ENCODE assay signal across 12 mouse cellular contexts in the genomic region with DNA sequence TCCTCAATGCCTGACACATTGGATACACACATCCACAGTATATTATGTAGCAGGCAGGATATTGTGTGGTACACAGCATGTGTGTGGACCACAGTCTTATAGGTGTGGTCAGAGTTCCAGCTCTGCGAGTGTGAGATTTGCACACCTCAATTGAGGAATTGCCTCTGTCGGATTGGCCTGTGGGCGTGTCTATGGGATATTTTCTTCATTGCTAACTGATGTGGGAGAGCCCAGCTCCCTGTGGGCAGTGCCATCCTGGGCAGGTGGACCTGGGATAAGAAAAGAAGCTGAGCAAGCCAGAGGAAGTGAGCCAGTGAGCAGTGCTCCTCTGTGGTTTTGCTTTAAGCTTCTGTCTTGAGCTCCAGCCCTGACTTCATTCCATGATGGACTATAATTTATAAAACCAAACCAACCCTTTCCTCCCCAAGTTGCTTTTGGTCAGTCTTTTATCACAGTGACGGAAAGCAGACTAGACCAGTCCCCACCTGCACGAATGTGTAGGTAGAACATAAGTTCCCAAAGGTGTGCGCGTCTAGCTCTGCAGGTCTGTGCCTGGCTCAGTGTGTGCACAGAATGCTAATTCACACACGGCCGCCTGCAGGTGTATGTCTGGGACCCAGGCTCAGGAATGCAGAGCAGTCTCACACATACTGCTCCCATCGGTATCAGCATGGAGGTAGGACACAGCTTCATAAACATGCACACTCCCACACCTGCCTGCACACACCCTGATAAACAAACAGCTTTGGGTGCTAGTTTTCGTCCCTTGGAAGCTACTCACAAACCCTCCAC. TPM values are rescaled to one million over a fixed set of nuclear protein-coding genes. Genes with fewer than 3 reads are reported as not detected.
DNase-seq lines count a peak whose midpoint lies in the region; ATAC-seq and TF ChIP-seq lines count a peak whose summit lies in the region.
"Had no signal": no experiment of that assay in that cellular context is flagged by ENCODE, and none has a peak within 500 bp of the region (broad histone marks: within the 10 kb centered on the region; RNA-seq: fewer than 3 reads in every experiment).

No protein-coding gene starts in this region.

- TF ChIP-seq RAD21 in CH12.LX (IDR thresholded peaks at IDR 0.05; ENCODE audit: low read depth, low read length) = no peak

- no peak for TF ChIP-seq CTCF in CH12.LX (conservative IDR thresholded peaks at IDR 0.05 in 1 of 2, IDR thresholded peaks at IDR 0.05 in 1 of 2; ENCODE audit: low read depth in 2 of 2, low read length in 2 of 2)
- TF ChIP-seq CTCF in kidney, postnatal 0 days (IDR thresholded peaks at IDR 0.05; ENCODE audit: low read depth) = no peak

- in situ Hi-C loops in CH12.LX (cut with MboI; ENCODE audit: low pct_ligation_motif_present, low pct_unique_long_range_greater_than_20kb, low sequenced_read_pairs) = no loop called here

- peak; percentile 87 for DNase-seq in heart, adult 11 months
- DNase-seq in heart, postnatal 25 days (ENCODE audit: low spot score) = no peak
- DNase-seq in liver, embryonic 11.5 days (ENCODE audit: low spot score) = no peak
- DNase-seq in liver = no peak
- no peak for DNase-seq in CH12.LX (ENCODE audit: extremely low read depth)
- DNase-seq in kidney, postnatal 0 days (ENCODE audit: low spot score) = no peak
- no peak for DNase-seq in adrenal gland, postnatal 14 days
- DNase-seq: cerebellum, adult 2 months had no signal

- peak overlapping the region; percentile 16; the same call in 1 of the 2 replicates for H3K4me2 ChIP-seq in liver, embryonic 11.5 days
- H3K4me2 ChIP-seq in CH12.LX (ENCODE audit: insufficient read depth, low read depth, poor library complexity, severe bottlenecking) = no peak overlapping the region
- no peak overlapping the region for H3K4me2 ChIP-seq in kidney, postnatal 0 days (ENCODE audit: low read length)
- H3K4me2 ChIP-seq: heart, embryonic 12.5 days; limb, embryonic 15.5 days had no signal

- H3K4me3 ChIP-seq in liver, embryonic 11.5 days (ENCODE audit: low read depth, low read length) = no peak overlapping the region
- no peak overlapping the region for H3K4me3 ChIP-seq in CH12.LX (replicated peaks in 1 of 3; ENCODE audit: low read depth in 2 of 3, low read length in 2 of 3, poor library complexity in 1 of 3)
- no peak overlapping the region for H3K4me3 ChIP-seq in kidney, postnatal 0 days (replicated peaks; ENCODE audit: low read depth, low read length)
- H3K4me3 ChIP-seq: erythroblast, embryonic 14.5 days; heart, embryonic 12.5 days; limb, embryonic 15.5 days had no signal

- H3K9me3 ChIP-seq in liver, embryonic 11.5 days (ENCODE audit: control insufficient read depth, low read length) = no peaks in the 10 kb centered on the region
- no peaks in the 10 kb centered on the region for H3K9me3 ChIP-seq in CH12.LX (replicated peaks; ENCODE audit: low read length)
- no peaks in the 10 kb centered on the region for H3K9me3 ChIP-seq in kidney, postnatal 0 days (replicated peaks; ENCODE audit: low read length)
- H3K9me3 ChIP-seq: heart, embryonic 12.5 days; limb, embryonic 15.5 days had no signal

- H3K27ac ChIP-seq in liver, embryonic 11.5 days (ENCODE audit: low read depth, low read length) = 0 out of 2 replicates have a peak overlapping the region, but pooled peaks have one; percentile 3
- 0 out of 2 replicates have a peak overlapping the region, but pooled peaks have one; percentile 18 for H3K27ac ChIP-seq in CH12.LX (ENCODE audit: insufficient read depth, low read depth)
- H3K27ac ChIP-seq in kidney, postnatal 0 days = peak overlapping the region; percentile 47
- H3K27ac ChIP-seq: limb, embryonic 15.5 days had no signal

- no peak for ATAC-seq in liver, embryonic 11.5 days (replicated peaks; ENCODE audit: low FRiP score)
- no peak; the same call in 1 of the 2 replicates for ATAC-seq in kidney, postnatal 0 days (replicated peaks; ENCODE audit: low FRiP score, low read depth)
- ATAC-seq in monocyte, adult 5-6 weeks (replicated peaks; ENCODE audit: insufficient number of reproducible peaks, low FRiP score, low TSS enrichment, poor library complexity, severe bottlenecking) = no peak

- peaks cover 30% of the 10 kb centered on the region for H3K79me2 ChIP-seq in CH12.LX (replicated peaks; ENCODE audit: control insufficient read depth, extremely low read depth, insufficient read depth, poor library complexity, severe bottlenecking)

- H3K36me3 ChIP-seq in liver, embryonic 11.5 days (ENCODE audit: control insufficient read depth, insufficient read depth, low read length) = peaks cover 10% of the 10 kb centered on the region; the same call in 1 of the 2 replicates
- H3K36me3 ChIP-seq in CH12.LX (replicated peaks in 1 of 2; ENCODE audit: control insufficient read depth in 1 of 2, insufficient read depth in 1 of 2, low read length in 1 of 2) = peaks cover 26 to 63% of the 10 kb centered on the region in 2 experiments
- H3K36me3 ChIP-seq in kidney, postnatal 0 days (ENCODE audit: insufficient read depth, low read length) = peaks cover 24% of the 10 kb centered on the region

- 78% methylated on average over 11 of the region's 11 CpGs for WGBS in liver, embryonic 11.5 days
- 64% methylated on average over 11 of the region's 11 CpGs for WGBS in kidney, postnatal 0 days

- no peaks in the 10 kb centered on the region for H3K27me3 ChIP-seq in liver, embryonic 11.5 days (replicated peaks; ENCODE audit: control insufficient read depth, insufficient read depth, low read length)
- no peaks in the 10 kb centered on the region for H3K27me3 ChIP-seq in CH12.LX (replicated peaks)
- H3K27me3 ChIP-seq in kidney, postnatal 0 days (ENCODE audit: insufficient read depth, low read length) = no peaks in the 10 kb centered on the region
- H3K27me3 ChIP-seq: heart, embryonic 12.5 days; limb, embryonic 15.5 days had no signal

- peaks cover 32% of the 10 kb centered on the region for H3K4me1 ChIP-seq in liver, embryonic 11.5 days (replicated peaks; ENCODE audit: control insufficient read depth, insufficient read depth, low read length)
- peaks cover 27 to 53% of the 10 kb centered on the region in 2 experiments for H3K4me1 ChIP-seq in CH12.LX (ENCODE audit: control insufficient read depth in 1 of 2, insufficient read depth in 2 of 2)
- H3K4me1 ChIP-seq in kidney, postnatal 0 days (replicated peaks; ENCODE audit: insufficient read depth, low read length) = peaks cover 33% of the 10 kb centered on the region

- H3K9ac ChIP-seq in liver, embryonic 11.5 days (ENCODE audit: low read depth, low read length) = no peak overlapping the region
- no peak overlapping the region for H3K9ac ChIP-seq in CH12.LX (ENCODE audit: insufficient read depth, low read depth)
- no peak overlapping the region for H3K9ac ChIP-seq in kidney, postnatal 0 days (ENCODE audit: low read depth, low read length)
- H3K9ac ChIP-seq: heart, embryonic 12.5 days; limb, embryonic 15.5 days had no signal

- no peak for TF ChIP-seq POLR2A in CH12.LX (IDR thresholded peaks at IDR 0.05; ENCODE audit: low read depth, low read length)

- dilution Hi-C loops in CH12.LX (cut with MboI; ENCODE audit: extremely low pct_ligation_motif_present, extremely low pct_unique_long_range_greater_than_20kb, low sequenced_read_pairs) = no loop called here

- intact Hi-C loops in heart, postnatal 25 days (cut with DNase I) = loop anchor here (5.0 kb wide), 1 partner anchor 43 kb away; no protein-coding TSS in a partner anchor

- no peak for TF ChIP-seq EP300 in CH12.LX (IDR thresholded peaks at IDR 0.05; ENCODE audit: low read length)

RNA-seq across cellular contexts. Expression of gene Pkn1, which starts 4.4 kb away (rescaled TPM):
- total RNA-seq in heart, postnatal 25 days (2021) = 10 to 100 TPM; 58.6 to 58.8 TPM
- polyA plus RNA-seq in liver, embryonic 11.5 days (2014; fragmentation: Nextera tagmentation; extraction: Ambion mirVana) = 23.3 and 24.3 TPM in 2 replicates
- total RNA-seq in CH12.LX (2012; rRNA removed) (44.6 and 47.8 TPM in 2 replicates), CH12.LX (2014; rRNA removed) (28.1 and 33.5 TPM in 2 replicates)
- 58.8 and 60.3 TPM in 2 replicates for polyA plus RNA-seq in CH12.LX (2012; ENCODE audit: insufficient read length, low read depth)
- 31.0 and 33.2 TPM in 2 replicates for polyA plus RNA-seq in kidney, postnatal 0 days (2015; fragmentation: Nextera tagmentation; extraction: Ambion mirVana)
- 125 and 151 TPM in 2 replicates for total RNA-seq in adrenal gland, postnatal 14 days (2021)
- total RNA-seq in monocyte, adult 5-6 weeks (2017) = 159 to 217 TPM (median 178 TPM) in 3 replicates

RNA-seq across cellular contexts. Expression of gene Ddx39, which starts 20.4 kb away (rescaled TPM):
- total RNA-seq in heart, postnatal 25 days (2021) = 10 to 100 TPM; 20.0 to 21.6 TPM
- polyA plus RNA-seq in liver, embryonic 11.5 days (2014; fragmentation: Nextera tagmentation; extraction: Ambion mirVana) = 375 and 420 TPM in 2 replicates
- 194 and 278 TPM in 2 replicates for total RNA-seq in CH12.LX (2012; rRNA removed)
- total RNA-seq in CH12.LX (2014; rRNA removed) = 339 and 372 TPM in 2 replicates
- polyA plus RNA-seq in CH12.LX (2012; ENCODE audit: insufficient read length, low read depth) = 231 and 232 TPM in 2 replicates
- 110 and 128 TPM in 2 replicates for polyA plus RNA-seq in kidney, postnatal 0 days (2015; fragmentation: Nextera tagmentation; extraction: Ambion mirVana)
- 31.2 and 32.9 TPM in 2 replicates for total RNA-seq in adrenal gland, postnatal 14 days (2021)
- total RNA-seq in monocyte, adult 5-6 weeks (2017) = 51.8 to 77.1 TPM (median 60.3 TPM) in 3 replicates

RNA-seq across cellular contexts. Expression of gene Ptger1, which starts 28.1 kb away (rescaled TPM):
- under 1 TPM; 0.25 to 0.34 TPM for total RNA-seq in heart, postnatal 25 days (2021)
- 0.49 and 0.53 TPM in 2 replicates for polyA plus RNA-seq in liver, embryonic 11.5 days (2014; fragmentation: Nextera tagmentation; extraction: Ambion mirVana)
- total RNA-seq in CH12.LX (2012; rRNA removed) (3.3 and 4.0 TPM in 2 replicates), CH12.LX (2014; rRNA removed) (not detected in 2 replicates)
- polyA plus RNA-seq in CH12.LX (2012; ENCODE audit: insufficient read length, low read depth) = 2.6 and 7.6 TPM in 2 replicates
- 9.4 and 9.8 TPM in 2 replicates for polyA plus RNA-seq in kidney, postnatal 0 days (2015; fragmentation: Nextera tagmentation; extraction: Ambion mirVana)
- total RNA-seq in adrenal gland, postnatal 14 days (2021) = 0.98 and 1.4 TPM in 2 replicates
- total RNA-seq in monocyte, adult 5-6 weeks (2017) = 3.8 to 7.5 TPM (median 5.5 TPM) in 3 replicates

RNA-seq across cellular contexts. Expression of gene Gipc1, which starts 42.1 kb away (rescaled TPM):
- total RNA-seq in heart, postnatal 25 days (2021) = 10 to 100 TPM; 27.3 to 29.9 TPM
- 113 and 114 TPM in 2 replicates for polyA plus RNA-seq in liver, embryonic 11.5 days (2014; fragmentation: Nextera tagmentation; extraction: Ambion mirVana)
- total RNA-seq in CH12.LX (2012; rRNA removed) (21.2 and 25.8 TPM in 2 replicates), CH12.LX (2014; rRNA removed) (21.0 and 24.4 TPM in 2 replicates)
- 22.6 and 24.2 TPM in 2 replicates for polyA plus RNA-seq in CH12.LX (2012; ENCODE audit: insufficient read length, low read depth)
- polyA plus RNA-seq in kidney, postnatal 0 days (2015; fragmentation: Nextera tagmentation; extraction: Ambion mirVana) = 197 and 212 TPM in 2 replicates
- 39.6 and 47.5 TPM in 2 replicates for total RNA-seq in adrenal gland, postnatal 14 days (2021)
- total RNA-seq in monocyte, adult 5-6 weeks (2017) = 9.5 to 21.9 TPM (median 10.0 TPM) in 3 replicates

RNA-seq across cellular contexts. Expression of gene Adgre5, which starts 46.6 kb away (rescaled TPM):
- 10 to 100 TPM; 39.4 to 56.9 TPM for total RNA-seq in heart, postnatal 25 days (2021)
- polyA plus RNA-seq in liver, embryonic 11.5 days (2014; fragmentation: Nextera tagmentation; extraction: Ambion mirVana) = 16.8 and 17.2 TPM in 2 replicates
- total RNA-seq in CH12.LX (2012; rRNA removed) (23.6 and 27.4 TPM in 2 replicates), CH12.LX (2014; rRNA removed) (0.54 and 0.66 TPM in 2 replicates)
- polyA plus RNA-seq in CH12.LX (2012; ENCODE audit: insufficient read length, low read depth) = 3.7 and 5.9 TPM in 2 replicates
- 37.8 and 40.8 TPM in 2 replicates for polyA plus RNA-seq in kidney, postnatal 0 days (2015; fragmentation: Nextera tagmentation; extraction: Ambion mirVana)
- total RNA-seq in adrenal gland, postnatal 14 days (2021) = 47.5 and 49.0 TPM in 2 replicates
- total RNA-seq in monocyte, adult 5-6 weeks (2017) = 1,127 to 1,315 TPM (median 1,167 TPM) in 3 replicates
